ENCODE assay signal across 9 mouse cellular contexts in the genomic region with DNA sequence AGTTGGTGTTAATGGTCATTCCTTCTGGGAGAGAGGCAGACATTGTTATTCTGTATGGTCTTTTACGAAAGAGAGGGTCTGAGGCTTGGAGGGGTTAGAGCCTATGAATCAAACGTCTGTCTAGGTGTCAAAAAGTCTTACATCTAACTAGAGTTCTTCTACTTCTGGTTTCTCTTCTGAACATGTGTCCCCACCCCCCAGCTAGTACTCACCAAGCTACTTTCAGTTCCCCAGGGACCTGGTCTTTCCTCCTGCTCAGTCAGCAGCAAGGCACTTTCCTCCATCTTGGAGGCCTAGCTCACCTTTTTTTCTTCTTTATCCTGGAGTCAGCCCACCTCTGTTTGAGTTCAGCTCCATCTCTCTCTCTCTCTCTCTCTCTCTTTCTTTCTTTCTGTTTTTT. TPM values are rescaled to one million over a fixed set of nuclear protein-coding genes. Genes with fewer than 3 reads are reported as not detected.
A peak's percentile ranks its signal among the peaks of the same experiment; 100 is the strongest.
DNase-seq lines count a peak whose midpoint lies in the region; ATAC-seq and TF ChIP-seq lines count a peak whose summit lies in the region.
"Had no signal": no experiment of that assay in that cellular context is flagged by ENCODE, and none has a peak within 500 bp of the region (broad histone marks: within the 10 kb centered on the region; RNA-seq: fewer than 3 reads in every experiment).

No protein-coding gene starts in this region.

- H3K4me3 ChIP-seq in gastrocnemius, adult 2 months, result peak overlapping the region; percentile 70
- H3K4me3 ChIP-seq in embryonic facial prominence, embryonic 12.5 days, result no peak overlapping the region
- peak overlapping the region; percentile 40 for H3K4me3 ChIP-seq in hindbrain, embryonic 16.5 days (ENCODE audit: low read length)
- peak overlapping the region; percentile 30 for H3K4me3 ChIP-seq in stomach, embryonic 15.5 days (replicated peaks)

- DNase-seq in gastrocnemius, adult 2 months, result no peak
- no peak for DNase-seq in gastrocnemius, postnatal 4 days (ENCODE audit: low spot score in 2 of 2)
- DNase-seq in lung, postnatal 25 days (ENCODE audit: low spot score), result peak; percentile 76
- DNase-seq in right cerebral cortex, postnatal 36 days (ENCODE audit: low spot score in 2 of 2), result no peak
- DNase-seq in frontal cortex, postnatal 10 days (ENCODE audit: low spot score in 2 of 2), result no peak

- no peaks in the 10 kb centered on the region for H3K36me3 ChIP-seq in embryonic facial prominence, embryonic 12.5 days
- no peaks in the 10 kb centered on the region for H3K36me3 ChIP-seq in hindbrain, embryonic 16.5 days (ENCODE audit: control insufficient read depth, insufficient read depth, low read length)
- no peaks in the 10 kb centered on the region for H3K36me3 ChIP-seq in stomach, embryonic 15.5 days

- peak overlapping the region; percentile 45; the same call in 1 of the 2 replicates for H3K4me2 ChIP-seq in embryonic facial prominence, embryonic 12.5 days (replicated peaks)
- H3K4me2 ChIP-seq in hindbrain, embryonic 16.5 days (ENCODE audit: low read length), result peak overlapping the region; percentile 73
- H3K4me2 ChIP-seq in stomach, embryonic 15.5 days, result peak overlapping the region; percentile 55; the same call in 1 of the 2 replicates

- H3K9me3 ChIP-seq in embryonic facial prominence, embryonic 12.5 days, result no peaks in the 10 kb centered on the region
- no peaks in the 10 kb centered on the region for H3K9me3 ChIP-seq in hindbrain, embryonic 16.5 days (ENCODE audit: control insufficient read depth, low read length)
- no peaks in the 10 kb centered on the region for H3K9me3 ChIP-seq in stomach, embryonic 15.5 days

- peaks cover 16% of the 10 kb centered on the region for H3K4me1 ChIP-seq in embryonic facial prominence, embryonic 12.5 days
- peaks cover 13% of the 10 kb centered on the region for H3K4me1 ChIP-seq in hindbrain, embryonic 16.5 days (ENCODE audit: control insufficient read depth, insufficient read depth, low read depth, low read length)
- H3K4me1 ChIP-seq in stomach, embryonic 15.5 days, result peaks cover 7% of the 10 kb centered on the region; the same call in 1 of the 2 replicates

- ATAC-seq in embryonic facial prominence, embryonic 12.5 days (ENCODE audit: insufficient number of reproducible peaks, insufficient read depth, low FRiP score, low TSS enrichment), result no peak
- ATAC-seq in hindbrain, embryonic 16.5 days, result no peak
- ATAC-seq in stomach, embryonic 15.5 days (ENCODE audit: insufficient read depth, low FRiP score, low read depth), result no peak

- H3K9ac ChIP-seq in embryonic facial prominence, embryonic 12.5 days, result no peak overlapping the region
- no peak overlapping the region for H3K9ac ChIP-seq in hindbrain, embryonic 16.5 days (ENCODE audit: low read depth, low read length)
- H3K9ac ChIP-seq in stomach, embryonic 15.5 days, result no peak overlapping the region

- no peak for TF ChIP-seq CTCF in gastrocnemius, adult 2 months (IDR thresholded peaks at IDR 0.05)

- peak overlapping the region; percentile 87 for H3K27ac ChIP-seq in gastrocnemius, adult 2 months
- H3K27ac ChIP-seq in embryonic facial prominence, embryonic 12.5 days, result peak overlapping the region; percentile 57; the same call in 1 of the 2 replicates
- H3K27ac ChIP-seq in hindbrain, embryonic 16.5 days (ENCODE audit: low read depth, low read length), result no peak overlapping the region
- H3K27ac ChIP-seq in stomach, embryonic 15.5 days, result no peak overlapping the region

- intact Hi-C loops in gastrocnemius, adult 2 months (cut with DNase I), result no loop called here

- H3K27me3 ChIP-seq in embryonic facial prominence, embryonic 12.5 days, result no peaks in the 10 kb centered on the region
- no peaks in the 10 kb centered on the region for H3K27me3 ChIP-seq in hindbrain, embryonic 16.5 days (replicated peaks; ENCODE audit: control insufficient read depth, insufficient read depth, low read length)
- H3K27me3 ChIP-seq in stomach, embryonic 15.5 days (replicated peaks), result no peaks in the 10 kb centered on the region; the same call in 1 of the 2 replicates

- WGBS in embryonic facial prominence, embryonic 12.5 days, result 81% methylated on average over 2 of the region's 2 CpGs
- WGBS in hindbrain, embryonic 16.5 days, result 84% methylated on average over 2 of the region's 2 CpGs
- WGBS in stomach, embryonic 15.5 days, result 86% methylated on average over 2 of the region's 2 CpGs

RNA-seq across cellular contexts. Expression of a gene that starts 48.9 kb away (rescaled TPM):
- total RNA-seq in gastrocnemius, adult 2 months (2021), result 10 to 100 TPM; 10.0 to 12.9 TPM
- 10 to 100 TPM; 29.3 to 31.0 TPM for total RNA-seq in gastrocnemius, postnatal 4 days (2021)
- 7.4 and 8.6 TPM in 2 replicates for polyA plus RNA-seq in embryonic facial prominence, embryonic 12.5 days (2016; fragmentation: Nextera tagmentation; extraction: Ambion mirVana)
- polyA plus RNA-seq in hindbrain, embryonic 16.5 days (2015; fragmentation: Nextera tagmentation; extraction: Ambion mirVana), result 7.7 and 8.1 TPM in 2 replicates
- polyA plus RNA-seq in stomach, embryonic 15.5 days (2015; fragmentation: Nextera tagmentation; extraction: Ambion mirVana), result 10.3 and 10.9 TPM in 2 replicates
- polyA plus RNA-seq: C2C12 had no signal

RNA-seq across cellular contexts. Expression of a gene that starts 49.1 kb away (rescaled TPM):
- 1 to 10 TPM; 2.6 to 2.8 TPM for total RNA-seq in gastrocnemius, adult 2 months (2021)
- 1 to 10 TPM; 5.5 to 7.6 TPM for total RNA-seq in gastrocnemius, postnatal 4 days (2021)
- polyA plus RNA-seq in embryonic facial prominence, embryonic 12.5 days (2016; fragmentation: Nextera tagmentation; extraction: Ambion mirVana), result 13.6 and 14.6 TPM in 2 replicates
- polyA plus RNA-seq in hindbrain, embryonic 16.5 days (2015; fragmentation: Nextera tagmentation; extraction: Ambion mirVana), result 14.8 and 16.6 TPM in 2 replicates
- polyA plus RNA-seq in stomach, embryonic 15.5 days (2015; fragmentation: Nextera tagmentation; extraction: Ambion mirVana), result 7.7 and 10.5 TPM in 2 replicates

Comparison
In these comparisons a context has a peak if more than half of its experiments do, and no peak if none do; other contexts are left out.
1. H3K27ac ChIP-seq: peak in gastrocnemius, adult 2 months (single experiment) and embryonic facial prominence, embryonic 12.5 days (single experiment); none in hindbrain, embryonic 16.5 days (single experiment) and stomach, embryonic 15.5 days (single experiment).
2. Peak in every context shown above with its lines, with median percentiles within 50 percentile points of each other: H3K4me2 ChIP-seq.